Mouse (Mus musculus): ENCODE data around the gene Ptcd1.
"Not testable (repeated sequence)": the region's sequence is repeated elsewhere in the genome, so short reads cannot be mapped to it uniquely, and the experiment has no call there.

Ptcd1 gene

GRCm38 (mm10) chr5:145166536-145167305, at the start of gene Ptcd1, which contains the start of gene Cpsf4:
Gene Ptcd1, minus strand, starts transcription at chr5:145167108.
Gene Cpsf4, plus strand, starts transcription at chr5:145167213.
- DNase-seq, result peak; percentile 99

- peak; percentile 16 for DNase-seq
Measured at GRCm38 (mm10) chr5:145214679-145215078, 47.8 kb upstream of the Ptcd1 start.

- DNase-seq, result no peak
Measured at GRCm38 (mm10) chr5:145213505-145213904, 46.6 kb upstream of the Ptcd1 start.

- no peak for DNase-seq
Measured at GRCm38 (mm10) chr5:145212216-145212615, 45.3 kb upstream of the Ptcd1 start.

GRCm38 (mm10) chr5:145211340-145211739, 44.4 kb upstream of the Ptcd1 start:
- no peak for DNase-seq

GRCm38 (mm10) chr5:145208391-145208790, 41.5 kb upstream of the Ptcd1 start:
- not testable (repeated sequence) for DNase-seq

- DNase-seq, result no peak
Measured at GRCm38 (mm10) chr5:145207954-145208353, 41.0 kb upstream of the Ptcd1 start.

GRCm38 (mm10) chr5:145207385-145207784, 40.5 kb upstream of the Ptcd1 start:
- no peak for DNase-seq

- DNase-seq, result peak; percentile 11
Measured at GRCm38 (mm10) chr5:145205041-145205440, 38.1 kb upstream of the Ptcd1 start.

GRCm38 (mm10) chr5:145203936-145204691, 37.2 kb upstream of the Ptcd1 start, which contains the start of gene Zkscan5:
Gene Zkscan5, plus strand, starts transcription at chr5:145204562.
- peak; percentile 99 for DNase-seq

GRCm38 (mm10) chr5:145202446-145202845, 35.5 kb upstream of the Ptcd1 start:
- DNase-seq, result no peak

GRCm38 (mm10) chr5:145201321-145201991, 34.5 kb upstream of the Ptcd1 start, which contains the start of gene Zkscan14:
Gene Zkscan14, minus strand, starts transcription at chr5:145201868.
- peak; percentile 87 for DNase-seq

GRCm38 (mm10) chr5:145200387-145200786, 33.5 kb upstream of the Ptcd1 start:
- no peak for DNase-seq

GRCm38 (mm10) chr5:145191962-145192361, 25.1 kb upstream of the Ptcd1 start, which contains the start of gene Atp5j2:
Gene Atp5j2, minus strand, starts transcription at chr5:145192062.
- no peak for DNase-seq

- peak; percentile 96 for DNase-seq
Measured at GRCm38 (mm10) chr5:145190875-145191798, 24.2 kb upstream of the Ptcd1 start.

GRCm38 (mm10) chr5:145190373-145190772, 23.5 kb upstream of the Ptcd1 start:
- DNase-seq, result no peak

GRCm38 (mm10) chr5:145189416-145189815, 22.5 kb upstream of the Ptcd1 start:
- DNase-seq, result no peak

- no peak for DNase-seq
Measured at GRCm38 (mm10) chr5:145185244-145185643, 18.3 kb upstream of the Ptcd1 start.

- DNase-seq, result no peak
Measured at GRCm38 (mm10) chr5:145178461-145178980, 11.6 kb upstream of the Ptcd1 start.

GRCm38 (mm10) chr5:145167306-145167661, 376 bp upstream of the Ptcd1 start:
- no peak for DNase-seq

GRCm38 (mm10) chr5:145165184-145165583, 1.7 kb downstream of the Ptcd1 start:
- DNase-seq, result no peak

- DNase-seq, result no peak
Measured at GRCm38 (mm10) chr5:145164710-145165109, 2.2 kb downstream of the Ptcd1 start.
